17 mouse cellular contexts compared by ENCODE assay signal in genomic region chr7:56121425-56121824, GRCm38 (mm10).
"Had no signal": no experiment of that assay in that cellular context is flagged by ENCODE, and none has a peak within 500 bp of the region (broad histone marks: within the 10 kb centered on the region; RNA-seq: fewer than 3 reads in every experiment).

No protein-coding gene starts in this region.

- ATAC-seq: hindbrain, embryonic 16.5 days; inflammation-experienced regulatory T-cells, adult 6 months; midbrain, embryonic 15.5 days had no signal

- H3K9me3 ChIP-seq: hindbrain, embryonic 12.5 days; limb, embryonic 10.5 days; liver, embryonic 15.5 days; lung, embryonic 15.5 days; megakaryocyte, embryonic 14.5 days; midbrain, embryonic 15.5 days; neural tube, embryonic 12.5 days had no signal

- H3K27ac ChIP-seq: hindbrain, embryonic 12.5 days; left cerebral cortex, adult 2 months; limb, embryonic 10.5 days; liver, embryonic 15.5 days; lung, embryonic 15.5 days; macrophage; midbrain, embryonic 15.5 days; neural tube, embryonic 12.5 days had no signal

- H3K9ac ChIP-seq: hindbrain, embryonic 12.5 days; liver, embryonic 15.5 days; lung, embryonic 15.5 days; midbrain, embryonic 15.5 days; neural tube, embryonic 12.5 days had no signal

- H3K27me3 ChIP-seq: hindbrain, embryonic 12.5 days; liver, embryonic 15.5 days; lung, embryonic 15.5 days; megakaryocyte, embryonic 14.5 days; midbrain, embryonic 15.5 days; neural tube, embryonic 12.5 days had no signal

- H3K4me3 ChIP-seq: hindbrain, embryonic 12.5 days; left cerebral cortex, adult 2 months; limb, embryonic 10.5 days; liver, embryonic 15.5 days; lung, embryonic 15.5 days; megakaryocyte, embryonic 14.5 days; midbrain, embryonic 15.5 days; neural tube, embryonic 12.5 days had no signal

- H3K4me1 ChIP-seq: hindbrain, embryonic 12.5 days; limb, embryonic 10.5 days; liver, embryonic 15.5 days; lung, embryonic 15.5 days; megakaryocyte, embryonic 14.5 days; midbrain, embryonic 15.5 days; neural tube, embryonic 12.5 days had no signal

- DNase-seq: lung, postnatal 14 days; right cerebral cortex, postnatal 4 days; spleen, adult 18-20 months; thymus, adult 18-20 months; thymus, postnatal 14 days had no signal

- H3K4me2 ChIP-seq: hindbrain, embryonic 12.5 days; liver, embryonic 15.5 days; lung, embryonic 15.5 days; midbrain, embryonic 11.5 days; midbrain, embryonic 15.5 days; neural tube, embryonic 12.5 days had no signal
